ENCODE assay signal across 19 mouse cellular contexts in the genomic region with DNA sequence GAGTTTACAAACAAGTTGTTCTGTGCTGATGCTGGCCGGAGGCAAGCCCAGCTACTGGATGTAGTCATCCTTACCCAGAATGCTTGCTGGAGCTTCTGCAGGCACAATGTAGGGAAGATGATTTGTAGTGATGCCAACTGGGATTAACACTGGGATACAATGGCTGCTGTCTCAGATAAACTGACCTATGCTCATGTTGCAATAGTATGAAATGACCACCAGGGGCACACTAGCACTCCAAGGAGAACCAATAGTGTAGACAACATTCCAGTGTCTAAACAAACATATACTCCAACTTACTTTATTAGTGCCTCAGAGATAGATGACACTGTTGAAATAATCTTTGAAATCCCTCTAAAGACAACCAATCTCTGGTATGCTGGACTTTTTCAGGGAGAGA.
DNase-seq lines count a peak whose midpoint lies in the region; ATAC-seq and TF ChIP-seq lines count a peak whose summit lies in the region.
"Had no signal": no experiment of that assay in that cellular context is flagged by ENCODE, and none has a peak within 500 bp of the region (broad histone marks: within the 10 kb centered on the region; RNA-seq: fewer than 3 reads in every experiment).

No protein-coding gene starts in this region.

- no peak overlapping the region for H3K27ac ChIP-seq in kidney, postnatal 0 days
- H3K27ac ChIP-seq in CH12.LX (ENCODE audit: insufficient read depth, low read depth) = no peak overlapping the region
- H3K27ac ChIP-seq: forebrain, embryonic 13.5 days; hindbrain, embryonic 12.5 days; intestine, embryonic 15.5 days; limb, embryonic 13.5 days; midbrain, embryonic 13.5 days had no signal

- no peaks in the 10 kb centered on the region for H3K9me3 ChIP-seq in kidney, postnatal 0 days (replicated peaks; ENCODE audit: low read length)
- no peaks in the 10 kb centered on the region for H3K9me3 ChIP-seq in CH12.LX (replicated peaks; ENCODE audit: low read length)
- H3K9me3 ChIP-seq: forebrain, embryonic 13.5 days; hindbrain, embryonic 12.5 days; intestine, embryonic 15.5 days; limb, embryonic 13.5 days; midbrain, embryonic 13.5 days had no signal

- intact Hi-C loops in heart, postnatal 10 days (cut with DNase I) = loop anchor here (5.0 kb wide), 1 partner anchor 204 kb away; the partner anchor contains the start of gene Gpc6

- TF ChIP-seq POLR2A in CH12.LX (IDR thresholded peaks at IDR 0.05; ENCODE audit: low read depth, low read length) = no peak

- TF ChIP-seq EP300 in CH12.LX (IDR thresholded peaks at IDR 0.05; ENCODE audit: low read length) = no peak

- no peak overlapping the region for H3K9ac ChIP-seq in kidney, postnatal 0 days (ENCODE audit: low read depth, low read length)
- H3K9ac ChIP-seq in CH12.LX (ENCODE audit: insufficient read depth, low read depth) = no peak overlapping the region
- H3K9ac ChIP-seq: forebrain, embryonic 13.5 days; hindbrain, embryonic 12.5 days; intestine, embryonic 15.5 days; limb, embryonic 13.5 days; lung, embryonic 14.5 days; midbrain, embryonic 13.5 days had no signal

- no peak for ATAC-seq in kidney, postnatal 0 days (replicated peaks; ENCODE audit: low FRiP score, low read depth)
- peak; percentile 44 for ATAC-seq in Patski
- ATAC-seq: forebrain, embryonic 13.5 days; intestine, embryonic 15.5 days; midbrain, embryonic 13.5 days had no signal

- H3K27me3 ChIP-seq in kidney, postnatal 0 days (ENCODE audit: insufficient read depth, low read length) = no peaks in the 10 kb centered on the region
- H3K27me3 ChIP-seq in CH12.LX (replicated peaks) (no peaks in the 10 kb centered on the region), Patski (no peaks in the 10 kb centered on the region)
- H3K27me3 ChIP-seq: forebrain, embryonic 13.5 days; hindbrain, embryonic 12.5 days; intestine, embryonic 15.5 days; limb, embryonic 13.5 days; midbrain, embryonic 13.5 days had no signal

- H3K4me2 ChIP-seq in kidney, postnatal 0 days (ENCODE audit: low read length) = no peak overlapping the region
- no peak overlapping the region for H3K4me2 ChIP-seq in CH12.LX (ENCODE audit: insufficient read depth, low read depth, poor library complexity, severe bottlenecking)
- H3K4me2 ChIP-seq: forebrain, embryonic 13.5 days; hindbrain, embryonic 12.5 days; intestine, embryonic 15.5 days; limb, embryonic 13.5 days; lung, embryonic 14.5 days; midbrain, embryonic 13.5 days had no signal

- CTCF ChIA-PET in Patski (lab: Charles Lee) = no interaction called here

- no peaks in the 10 kb centered on the region for H3K4me1 ChIP-seq in kidney, postnatal 0 days (replicated peaks; ENCODE audit: insufficient read depth, low read length)
- H3K4me1 ChIP-seq in CH12.LX (ENCODE audit: control insufficient read depth in 1 of 2, insufficient read depth in 2 of 2) = no peaks in the 10 kb centered on the region
- H3K4me1 ChIP-seq: forebrain, embryonic 13.5 days; hindbrain, embryonic 12.5 days; intestine, embryonic 15.5 days; limb, embryonic 13.5 days; midbrain, embryonic 13.5 days had no signal

- no peaks in the 10 kb centered on the region for H3K79me2 ChIP-seq in CH12.LX (replicated peaks; ENCODE audit: control insufficient read depth, extremely low read depth, insufficient read depth, poor library complexity, severe bottlenecking)

- in situ Hi-C loops in CH12.LX (cut with MboI; ENCODE audit: low pct_ligation_motif_present, low pct_unique_long_range_greater_than_20kb, low sequenced_read_pairs) = no loop called here
- in situ Hi-C loops in Patski (cut with MboI; ENCODE audit: low pct_unique_long_range_greater_than_20kb) = no loop called here

- peak; percentile 27 for TF ChIP-seq RAD21 in CH12.LX (IDR thresholded peaks at IDR 0.05; ENCODE audit: low read depth, low read length)

- H3K36me3 ChIP-seq in kidney, postnatal 0 days (ENCODE audit: insufficient read depth, low read length) = no peaks in the 10 kb centered on the region
- H3K36me3 ChIP-seq in CH12.LX (replicated peaks in 1 of 2; ENCODE audit: control insufficient read depth in 1 of 2, insufficient read depth in 1 of 2, low read length in 1 of 2) = no peaks in the 10 kb centered on the region
- H3K36me3 ChIP-seq: hindbrain, embryonic 12.5 days; intestine, embryonic 15.5 days; limb, embryonic 13.5 days; midbrain, embryonic 13.5 days had no signal

- WGBS in kidney, postnatal 0 days = 86% methylated on average over 1 of the region's 1 CpGs

- peak; percentile 5 to 12 for DNase-seq in heart, adult 18-20 months
- DNase-seq in heart, postnatal 10 days = no peak
- DNase-seq in kidney, postnatal 0 days (ENCODE audit: low spot score) = no peak
- no peak for DNase-seq in kidney, adult 8-10 months
- peak; percentile 12 for DNase-seq in CH12.LX (ENCODE audit: extremely low read depth)
- no peak for DNase-seq in Patski (ENCODE audit: low read depth, low spot score)
- no peak for DNase-seq in thymus, postnatal 25 days
- DNase-seq in thymus, postnatal 14 days = no peak
- DNase-seq: adrenal gland, adult 8-10 months; cerebellum, adult 11 months; cerebellum, postnatal 36 days; kidney, postnatal 10 days; lung, embryonic 14.5 days; thymus, adult 18-20 months had no signal

- peak; percentile 40 for TF ChIP-seq CTCF in kidney, postnatal 0 days (IDR thresholded peaks at IDR 0.05; ENCODE audit: low read depth)
- TF ChIP-seq CTCF in CH12.LX (conservative IDR thresholded peaks at IDR 0.05 in 1 of 2, IDR thresholded peaks at IDR 0.05 in 1 of 2; ENCODE audit: low read depth in 2 of 2, low read length in 2 of 2) (peak; percentile 51 to 59; a peak in 3 of 4 replicates), Patski (IDR thresholded peaks at IDR 0.05) (peak; percentile 49)

- dilution Hi-C loops in CH12.LX (cut with MboI; ENCODE audit: extremely low pct_ligation_motif_present, extremely low pct_unique_long_range_greater_than_20kb, low sequenced_read_pairs) = no loop called here

- POLR2A ChIA-PET in Patski (lab: Charles Lee) = no interaction called here

- no peak overlapping the region for H3K4me3 ChIP-seq in kidney, postnatal 0 days (replicated peaks; ENCODE audit: low read depth, low read length)
- no peak overlapping the region for H3K4me3 ChIP-seq in CH12.LX (replicated peaks in 1 of 3; ENCODE audit: low read depth in 2 of 3, low read length in 2 of 3, poor library complexity in 1 of 3)
- H3K4me3 ChIP-seq: forebrain, embryonic 13.5 days; hindbrain, embryonic 12.5 days; intestine, embryonic 15.5 days; limb, embryonic 13.5 days; midbrain, embryonic 13.5 days had no signal

TF ChIP-seq in CH12.LX, 34 proteins besides CTCF, POLR2A, EP300 and RAD21:
- TF ChIP-seq CHD1 (IDR thresholded peaks at IDR 0.05; ENCODE audit: low read depth, low read length) = no peak
- TF ChIP-seq SMC3 (IDR thresholded peaks at IDR 0.05; ENCODE audit: low read depth, low read length) = 0 out of 2 replicates have a peak, but pooled peaks have one; percentile 21
- TF ChIP-seq BHLHE40 (IDR thresholded peaks at IDR 0.05; ENCODE audit: low read depth, low read length) = no peak

Comparison
In these comparisons a context has a peak if more than half of its experiments do, and no peak if none do; other contexts are left out.
1. DNase-seq: peak in heart, adult 18-20 months (2 of 2) and CH12.LX (single experiment); none in heart, postnatal 10 days (0 of 2), kidney, postnatal 0 days (single experiment), kidney, adult 8-10 months (0 of 2), Patski (single experiment), thymus, postnatal 25 days (single experiment) and thymus, postnatal 14 days (single experiment).
2. Peak in every context shown above with its lines, with median percentiles within 50 percentile points of each other: CTCF ChIP-seq.